Mouse (Mus musculus) layer of hippocampus, adult 9-10 months (tissue): ENCODE data around the gene Adssl1.

Experiments
- DNase-seq: peaks from one replicate; pipeline ENCODE4 v3.0.0; 2022; ENCODE audit warnings: low spot score

Gene Adssl1

DNA sequence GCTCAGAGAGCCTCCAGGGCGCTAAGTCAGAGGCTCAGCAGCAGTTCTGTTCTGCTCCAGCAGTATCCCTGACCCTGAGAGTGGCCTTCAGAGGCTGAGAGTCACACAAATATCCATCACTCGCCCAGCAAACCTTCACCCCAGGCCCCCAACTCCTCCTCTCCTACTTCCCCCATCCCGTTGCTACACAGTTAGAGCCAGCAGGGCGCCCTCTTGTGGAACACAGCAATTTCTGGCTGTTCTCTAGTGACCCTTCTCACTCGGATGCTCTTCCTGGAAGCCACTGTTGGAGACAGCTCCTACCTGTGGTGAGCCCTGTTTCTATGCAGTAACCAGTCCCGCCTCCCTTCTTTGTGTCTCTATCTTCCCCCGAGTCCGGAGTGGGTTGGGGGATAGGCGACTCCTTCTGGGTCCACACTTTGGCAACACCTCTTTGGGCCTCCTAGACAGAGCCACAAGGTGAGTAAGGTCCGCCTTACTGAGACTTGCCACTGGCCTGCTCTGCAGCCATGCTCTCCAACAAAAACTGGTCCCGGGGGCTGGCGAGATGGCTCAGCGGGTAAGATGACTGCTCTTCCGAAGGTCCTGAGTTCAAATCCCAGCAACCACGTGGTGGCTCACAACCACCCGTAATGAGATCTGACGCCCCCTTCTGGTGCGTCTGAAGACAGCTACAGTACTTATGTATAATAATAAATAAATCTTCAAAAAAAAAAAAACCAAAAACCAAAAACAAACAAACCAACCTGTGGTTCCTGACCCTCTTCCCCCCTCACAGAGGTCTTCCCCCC, 55.6 kb downstream of the Adssl1 start:
- no peak for DNase-seq

DNA sequence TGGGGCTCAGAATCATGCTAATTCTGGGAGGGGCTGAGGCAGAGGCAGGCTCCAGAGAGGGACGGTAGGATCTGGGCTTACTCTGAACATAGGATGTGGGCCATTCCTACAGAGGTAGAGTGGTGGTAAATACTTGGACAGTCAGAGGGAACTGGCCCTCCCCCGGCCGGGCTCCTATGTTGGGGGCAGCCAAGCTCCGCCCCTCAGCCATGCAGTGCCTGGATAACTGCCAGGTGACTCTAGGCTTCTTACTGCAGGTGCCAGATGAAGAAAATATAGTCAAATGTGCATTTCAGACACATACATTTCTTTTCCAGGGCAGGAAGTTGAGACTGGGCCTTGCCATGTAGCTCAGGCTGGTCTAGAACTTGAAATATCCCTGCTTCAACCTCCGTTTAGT, 57.2 kb downstream of the Adssl1 start:
- no peak for DNase-seq

GRCm38 (mm10) chr12:112677943-112678554, 58.2 kb downstream of the Adssl1 start:
- DNase-seq, result no peak

- DNase-seq, result no peak
Observed at GRCm38 (mm10) chr12:112678555-112679026, 58.7 kb downstream of the Adssl1 start, which contains the start of gene Zbtb42. Zbtb42 (plus strand) TSS chr12:112678828.

DNA sequence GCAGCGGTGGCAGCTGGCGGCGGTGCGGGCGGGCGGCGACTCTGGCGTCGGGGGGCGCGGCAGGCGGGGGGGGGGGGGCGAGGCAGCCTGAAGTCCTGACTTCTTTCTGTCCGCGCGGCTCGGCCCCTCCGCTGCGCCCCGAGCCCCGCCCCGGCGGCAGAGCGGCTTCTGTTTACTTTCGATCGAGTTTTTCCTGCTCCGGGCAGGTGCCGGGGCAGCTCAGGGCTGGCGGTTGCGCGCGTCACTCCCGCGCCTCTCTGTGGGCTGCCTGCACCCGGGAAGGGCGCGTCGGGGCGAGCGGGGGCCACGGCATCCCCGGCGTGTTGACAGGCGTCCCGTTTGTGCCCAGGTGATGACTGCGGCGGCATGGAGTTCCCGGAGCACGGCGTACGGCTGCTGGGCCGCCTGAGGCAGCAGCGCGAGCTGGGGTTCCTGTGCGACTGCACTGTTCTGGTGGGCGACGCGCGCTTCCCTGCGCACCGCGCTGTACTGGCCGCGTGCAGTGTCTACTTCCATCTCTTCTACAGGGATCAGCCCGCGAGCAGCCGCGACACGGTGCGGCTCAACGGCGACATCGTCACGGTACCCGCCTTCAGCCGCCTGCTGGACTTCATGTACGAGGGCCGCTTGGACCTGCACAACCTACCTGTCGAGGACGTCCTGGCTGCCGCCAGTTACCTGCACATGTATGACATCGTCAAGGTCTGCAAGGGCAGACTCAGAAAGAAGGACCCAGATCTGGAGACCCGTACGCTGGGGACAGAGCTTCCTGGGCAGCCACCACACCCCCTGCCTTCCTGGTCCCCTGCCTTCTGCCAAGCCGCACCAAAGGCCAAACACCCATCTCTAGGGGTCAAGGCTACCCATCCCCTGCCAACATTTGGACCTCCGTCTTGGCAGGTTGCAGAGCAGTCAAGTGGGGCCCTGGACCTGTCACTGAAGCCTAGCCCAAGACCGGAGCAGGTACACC, 59.5 kb downstream of the Adssl1 start:
- DNase-seq, result no peak

DNA sequence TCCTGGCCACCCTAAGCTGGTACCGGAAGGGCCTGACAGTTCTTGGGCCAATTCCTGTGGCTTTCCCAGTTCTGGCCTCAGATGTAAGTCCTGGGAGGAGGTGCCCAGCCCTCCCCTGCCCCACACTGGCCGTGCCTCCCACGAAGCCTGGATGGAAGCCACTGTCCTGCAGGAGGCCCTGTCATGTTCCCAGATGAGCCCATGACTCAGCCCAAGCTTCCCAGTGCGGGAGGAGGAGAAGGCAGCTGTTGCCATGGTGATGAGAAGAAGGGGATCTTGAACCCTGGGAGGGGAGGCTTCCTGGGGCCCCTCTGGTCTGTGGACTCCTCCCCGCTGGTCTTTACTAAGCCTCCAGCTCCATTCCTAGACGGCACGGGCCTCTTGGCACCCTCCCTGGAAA, 63.5 kb downstream of the Adssl1 start:
- no peak for DNase-seq

DNA sequence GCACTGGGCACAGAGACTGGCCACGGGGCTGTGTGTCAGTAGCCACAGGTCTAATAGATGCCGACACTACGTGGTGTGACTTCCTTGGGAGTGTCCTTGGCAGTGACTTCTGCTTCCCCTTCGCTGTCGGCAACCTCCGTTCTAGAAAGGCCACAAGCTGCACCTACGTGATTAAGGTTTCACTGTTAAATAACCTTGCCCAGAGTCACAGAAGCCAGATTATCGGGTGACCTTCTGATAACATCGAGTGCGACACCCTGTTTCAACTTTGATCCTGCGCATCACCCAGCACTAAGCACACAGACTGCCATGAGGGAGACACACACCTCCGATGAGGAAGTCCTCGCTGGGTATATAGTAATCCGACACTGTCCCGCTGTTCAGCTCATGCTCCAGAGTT, 68.6 kb downstream of the Adssl1 start:
- DNase-seq, result no peak
